Mouse (Mus musculus): ENCODE results near the gene Atp5mpl.
"Not testable (repeated sequence)": the region's sequence is repeated elsewhere in the genome, so short reads cannot be mapped to it uniquely, and the experiment has no call there.

Gene Atp5mpl

GRCm38 (mm10) chr12:111946716-111947115 lies 20.1 kb downstream of the Atp5mpl start:
- DNase-seq, result no peak

GRCm38 (mm10) chr12:111945765-111946655 lies 20.8 kb downstream of the Atp5mpl start:
- not testable (repeated sequence) for DNase-seq

- no peak for DNase-seq
Measured at GRCm38 (mm10) chr12:111945115-111945514, 21.7 kb downstream of the Atp5mpl start.

DNA sequence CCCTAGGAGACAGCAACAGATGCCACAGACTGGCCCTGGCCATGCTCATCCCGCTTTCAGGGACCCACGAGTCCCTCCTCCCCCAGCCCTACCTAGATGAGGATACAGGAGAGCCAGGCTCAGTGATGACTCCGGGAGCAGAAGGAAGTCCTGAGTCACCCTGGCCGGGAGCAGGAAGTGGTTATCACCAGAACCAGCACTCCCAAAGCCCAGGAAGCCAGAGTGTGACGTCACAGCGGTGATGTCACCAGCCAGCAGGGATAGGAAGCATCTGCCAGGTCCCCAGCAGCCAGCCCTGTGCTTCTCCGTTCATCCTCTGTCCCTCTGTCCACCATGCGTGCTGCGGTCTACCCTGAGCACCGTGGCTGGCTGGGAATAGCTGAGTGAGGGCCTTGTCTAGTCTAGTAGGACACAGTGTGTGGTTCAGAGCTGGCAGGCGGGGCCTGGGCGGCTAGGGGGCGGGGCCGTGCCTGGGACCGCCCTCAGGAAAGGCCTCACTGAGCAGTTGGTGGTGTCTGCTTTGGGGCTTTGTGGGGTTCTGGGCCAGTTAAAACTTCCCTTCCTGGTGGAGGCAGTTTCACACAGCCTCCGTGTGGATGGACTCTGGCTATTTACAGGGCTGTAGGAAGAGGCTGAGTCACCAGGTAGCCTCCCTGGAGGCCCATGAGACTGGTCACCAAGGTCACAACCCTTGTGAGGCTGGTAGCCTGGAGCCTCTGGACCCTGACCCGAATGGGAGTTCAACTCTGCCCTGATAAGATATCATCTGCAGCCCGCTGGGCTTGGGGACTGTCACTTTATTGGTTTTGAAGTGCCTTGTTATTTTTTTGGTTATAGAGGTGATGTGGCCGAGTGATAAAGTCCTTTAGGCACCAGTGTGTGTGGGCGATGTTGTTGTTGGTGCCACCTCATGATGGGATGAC lies 22.5 kb downstream of the Atp5mpl start:
- DNase-seq, result not testable (repeated sequence)

DNA sequence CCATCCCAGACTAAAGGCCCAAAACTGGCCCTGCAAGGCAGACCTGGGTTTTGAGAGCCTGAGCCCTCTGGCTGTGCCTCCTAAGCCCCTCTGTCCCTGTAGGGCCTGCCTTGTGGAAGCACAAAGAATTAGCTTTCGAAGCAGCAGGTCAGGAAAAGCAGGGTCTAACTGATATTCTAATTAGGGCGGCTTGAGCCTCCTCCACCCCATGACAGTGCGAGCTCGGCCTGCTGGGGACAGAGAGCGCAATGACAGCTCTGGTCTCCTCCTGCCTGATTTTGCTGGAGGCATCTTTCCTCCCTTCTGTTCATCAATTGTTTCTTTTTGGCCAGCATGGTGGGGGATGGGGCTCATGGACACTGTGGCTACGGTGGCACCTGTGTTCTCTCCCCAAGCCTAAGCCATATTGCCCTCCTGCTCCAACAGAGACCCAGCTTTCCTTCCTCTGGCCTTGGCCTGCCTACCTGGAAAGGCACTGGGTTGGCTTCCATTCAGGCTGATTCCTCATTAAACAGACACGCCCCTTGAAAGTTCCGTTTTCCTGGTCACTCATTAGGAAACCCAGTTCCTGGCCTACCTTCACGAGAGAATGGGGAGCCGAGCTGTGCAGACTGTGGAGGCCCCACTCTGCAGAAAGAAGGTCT lies 23.2 kb downstream of the Atp5mpl start:
- no peak for DNase-seq

- DNase-seq, result no peak
Measured at GRCm38 (mm10) chr12:111938623-111939177, 28.1 kb downstream of the Atp5mpl start.

DNA sequence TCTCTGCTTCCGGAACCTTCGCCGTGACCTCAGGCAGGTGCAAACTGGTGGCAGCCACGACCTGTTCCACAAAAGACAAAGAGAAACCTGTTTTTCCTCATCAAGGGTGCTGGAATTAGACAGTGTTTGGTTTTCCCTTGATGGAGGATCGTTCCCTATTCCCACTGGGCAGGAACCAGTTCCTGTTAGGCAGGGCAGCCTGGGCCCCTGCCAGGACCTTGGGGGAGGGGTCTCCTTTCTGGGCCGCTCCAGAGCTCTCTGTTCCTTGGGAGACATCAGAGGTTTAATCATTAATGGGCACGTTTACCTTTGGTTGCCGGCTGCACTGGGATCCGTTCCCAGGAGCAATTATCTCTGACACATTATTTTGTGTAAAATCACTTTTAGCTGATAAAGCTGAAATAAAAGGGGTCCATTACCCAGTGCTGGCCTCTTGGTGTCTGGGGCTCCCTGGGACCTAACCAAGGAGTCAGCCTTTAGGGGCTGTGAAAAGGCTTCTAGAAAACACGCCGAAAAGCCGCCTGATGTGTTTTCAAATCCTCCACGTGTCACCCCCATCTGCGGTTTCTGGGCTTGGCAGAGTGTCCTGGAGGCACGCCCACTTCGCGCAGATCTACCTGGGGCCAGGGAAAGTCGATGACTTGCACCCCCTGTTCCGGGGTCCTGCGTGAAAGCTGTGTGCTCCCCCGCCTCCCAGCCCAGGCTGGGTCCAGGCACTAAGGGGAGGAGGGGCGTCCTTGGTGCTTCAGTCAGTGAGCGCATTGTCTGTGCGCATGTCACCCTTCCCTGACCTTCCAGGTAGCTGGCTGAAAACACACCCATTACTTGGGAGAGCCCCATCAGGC lies 29.8 kb downstream of the Atp5mpl start:
- DNase-seq, result no peak

GRCm38 (mm10) chr12:111933971-111934370 lies 32.8 kb downstream of the Atp5mpl start:
- DNase-seq, result no peak

DNA sequence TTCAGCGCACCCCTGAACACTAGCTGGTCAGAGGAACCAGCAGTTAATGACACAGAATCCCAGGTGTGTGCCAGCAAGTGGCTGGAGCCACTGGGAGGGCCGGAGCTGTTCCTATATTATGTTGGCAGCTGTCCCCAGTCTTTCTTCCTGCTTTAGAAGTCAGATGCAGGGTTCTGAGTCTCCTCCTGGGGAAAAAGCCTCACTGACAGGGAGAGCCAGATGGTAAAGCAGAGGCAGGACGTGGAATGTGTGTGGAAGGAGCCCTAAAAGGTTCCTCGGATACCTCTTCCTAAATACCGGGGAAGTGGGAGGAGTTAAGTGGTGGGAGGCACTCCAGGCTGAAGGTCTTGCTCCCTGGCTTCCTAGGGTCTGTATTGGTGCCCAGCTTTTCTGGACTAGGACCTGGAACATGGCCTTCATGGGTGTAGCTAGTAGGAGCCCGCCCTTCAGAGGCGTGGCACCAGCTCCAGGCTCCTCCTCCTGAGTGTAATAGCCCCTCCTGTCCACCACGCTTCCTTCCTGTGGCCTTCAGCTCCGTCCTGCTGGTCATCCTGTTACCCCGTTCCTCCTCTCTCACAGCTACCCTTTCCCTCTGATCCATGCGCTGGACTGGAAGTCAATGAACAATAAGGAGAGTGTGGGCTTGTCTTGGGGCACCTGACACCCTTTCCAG lies 33.6 kb downstream of the Atp5mpl start:
- DNase-seq, result no peak

GRCm38 (mm10) chr12:111932513-111932912 lies 34.3 kb downstream of the Atp5mpl start:
- DNase-seq, result no peak

DNA sequence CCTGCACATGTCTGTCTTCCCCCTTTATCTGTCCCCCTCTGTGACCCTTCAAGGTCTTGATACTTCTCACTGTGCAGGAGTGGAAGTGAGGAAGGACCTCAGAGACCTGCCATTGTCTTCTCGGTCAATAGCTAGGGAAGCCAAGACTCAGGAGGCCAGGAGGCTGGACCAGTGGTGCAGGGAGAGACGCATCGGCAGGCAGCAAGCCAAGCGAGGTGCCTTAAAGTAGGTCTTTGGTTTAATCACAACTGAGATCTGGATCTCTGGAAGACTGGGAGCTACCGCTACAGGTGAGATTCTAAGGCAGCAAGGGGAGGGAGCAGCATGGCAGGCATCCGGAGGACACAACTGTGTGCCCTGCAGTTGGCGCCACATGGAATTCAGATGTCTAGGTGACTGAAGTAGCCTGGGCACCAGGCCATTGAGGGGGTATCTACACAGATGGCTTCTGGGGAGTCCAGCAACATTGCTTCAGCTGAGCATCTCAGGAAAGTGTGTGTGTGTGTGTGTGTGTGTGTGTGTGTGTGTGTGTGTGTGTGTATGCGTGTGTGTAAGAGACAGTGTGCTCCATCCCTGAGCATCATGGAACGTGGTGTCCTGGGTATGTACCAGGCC lies 35.3 kb downstream of the Atp5mpl start:
- DNase-seq, result no peak

- peak; percentile 73 for DNase-seq
Measured at GRCm38 (mm10) chr12:111928411-111928966, 38.3 kb downstream of the Atp5mpl start.

GRCm38 (mm10) chr12:111927338-111927737 lies 39.4 kb downstream of the Atp5mpl start:
- no peak for DNase-seq

- no peak for DNase-seq
Measured at GRCm38 (mm10) chr12:111923117-111923516, 43.7 kb downstream of the Atp5mpl start.

GRCm38 (mm10) chr12:111920046-111920445 lies 46.7 kb downstream of the Atp5mpl start:
- no peak for DNase-seq

DNA sequence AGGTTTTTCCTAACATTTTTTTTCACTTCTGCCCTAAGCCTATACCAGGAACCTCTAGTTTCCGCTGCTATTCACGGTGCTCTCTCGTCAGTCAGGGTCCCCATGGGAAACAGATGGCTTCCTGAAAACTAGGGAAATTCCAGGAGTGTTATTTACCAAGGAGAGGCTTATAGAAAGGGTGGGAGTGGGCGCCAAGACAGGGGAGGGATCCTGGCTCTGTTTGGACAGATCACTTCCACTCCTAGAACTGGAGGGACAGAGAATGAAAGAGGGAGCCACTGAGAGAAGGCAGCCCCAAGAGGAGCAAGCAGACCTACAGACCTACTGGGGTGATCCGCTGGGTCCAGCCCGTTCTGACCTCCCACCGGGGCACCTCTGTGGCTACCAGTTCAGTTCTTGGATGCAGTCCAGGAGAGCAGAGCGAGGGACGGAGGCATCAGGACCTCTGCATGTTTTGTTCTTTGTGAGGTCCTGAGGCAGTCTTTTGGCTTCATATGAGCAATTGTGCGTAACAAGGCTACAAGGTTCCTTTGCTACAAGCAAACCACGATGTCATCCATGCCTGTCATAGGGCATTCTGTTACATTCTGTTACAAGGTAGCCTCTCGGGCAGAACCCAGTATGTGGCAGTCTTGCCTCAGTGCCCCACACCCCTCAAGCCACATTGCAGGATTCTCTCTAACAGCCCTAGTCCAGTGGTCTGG lies 50.1 kb downstream of the Atp5mpl start:
- DNase-seq, result peak; percentile 40

- no peak for DNase-seq
Measured at GRCm38 (mm10) chr12:111915781-111916180, 51.0 kb downstream of the Atp5mpl start.

- DNase-seq, result no peak
Measured at GRCm38 (mm10) chr12:111914031-111914430, 52.7 kb downstream of the Atp5mpl start.

DNA sequence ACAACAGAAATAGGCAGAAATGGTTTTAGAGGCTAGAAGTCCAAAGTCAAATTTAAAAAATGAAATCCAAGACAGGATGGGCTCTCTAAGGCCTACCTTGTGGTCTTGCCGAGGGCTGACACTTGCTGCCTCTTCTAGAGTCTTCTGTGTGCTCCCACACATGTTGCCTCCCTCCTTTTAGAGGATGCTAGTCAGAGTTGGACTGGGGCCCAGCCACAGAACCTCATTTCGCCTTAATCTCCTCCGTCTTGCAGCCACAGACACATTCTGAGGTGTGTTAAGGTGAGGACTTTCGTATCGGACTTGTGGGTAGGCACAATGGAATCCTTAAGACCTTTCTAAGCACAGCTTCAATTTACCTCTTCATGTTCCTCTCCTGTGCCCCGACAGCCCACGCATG lies 54.0 kb downstream of the Atp5mpl start:
- no peak for DNase-seq

- no peak for DNase-seq
Measured at GRCm38 (mm10) chr12:111911796-111912195, 55.0 kb downstream of the Atp5mpl start.

All from retina, postnatal 1 day (tissue).